Mouse (Mus musculus) urinary bladder, adult 18-20 months (tissue): ENCODE data around the gene Slc17a5.
"Not testable (repeated sequence)": the region's sequence is repeated elsewhere in the genome, so short reads cannot be mapped to it uniquely, and the experiment has no call there.

Experiments
- DNase-seq, 2 experiments: peaks; one replicate each; pipeline ENCODE4 v3.0.0; 2022; ENCODE audit warnings: low spot score in 2 of 2, mixed read lengths in 2 of 2

Gene Slc17a5

GRCm38 (mm10) chr9:78517237-78517636, 70.6 kb downstream of the Slc17a5 start:
- not testable (repeated sequence) for DNase-seq

- DNase-seq = no peak
These were observed 71.7 kb downstream of the Slc17a5 start for GRCm38 (mm10) chr9:78516125-78516524.

- DNase-seq = no peak
These were observed 73.2 kb downstream of the Slc17a5 start for GRCm38 (mm10) chr9:78514681-78515080.

- no peak for DNase-seq
These were observed 73.9 kb downstream of the Slc17a5 start for GRCm38 (mm10) chr9:78513776-78514500.

GRCm38 (mm10) chr9:78511705-78512104, 76.1 kb downstream of the Slc17a5 start:
- DNase-seq = no peak

- DNase-seq = peak in 1 of 2 experiments; percentile 7
These were observed 79.6 kb downstream of the Slc17a5 start for GRCm38 (mm10) chr9:78508106-78508786.

- no peak for DNase-seq
These were observed 81.1 kb downstream of the Slc17a5 start for GRCm38 (mm10) chr9:78506722-78507077.

- no peak for DNase-seq
These were observed 81.7 kb downstream of the Slc17a5 start for GRCm38 (mm10) chr9:78506002-78506721.

- DNase-seq = no peak
These were observed 82.6 kb downstream of the Slc17a5 start for GRCm38 (mm10) chr9:78505223-78505622.

- DNase-seq = no peak
These were observed 83.2 kb downstream of the Slc17a5 start for GRCm38 (mm10) chr9:78504679-78505078.

- no peak for DNase-seq
These were observed 83.7 kb downstream of the Slc17a5 start for GRCm38 (mm10) chr9:78504133-78504532.

- no peak for DNase-seq
These were observed 84.4 kb downstream of the Slc17a5 start for GRCm38 (mm10) chr9:78503223-78504079.

- DNase-seq = no peak
These were observed 86.6 kb downstream of the Slc17a5 start for GRCm38 (mm10) chr9:78501284-78501683.

- DNase-seq = no peak
These were observed 87.5 kb downstream of the Slc17a5 start for GRCm38 (mm10) chr9:78500386-78500785.

GRCm38 (mm10) chr9:78493171-78493570, 94.7 kb downstream of the Slc17a5 start:
- no peak for DNase-seq

GRCm38 (mm10) chr9:78492254-78492653, 95.6 kb downstream of the Slc17a5 start:
- no peak for DNase-seq

GRCm38 (mm10) chr9:78491169-78491568, 96.7 kb downstream of the Slc17a5 start:
- DNase-seq = no peak

- peak; percentile 35 to 46 for DNase-seq
These were observed 98.9 kb downstream of the Slc17a5 start, which contains the start of gene Eef1a1 for GRCm38 (mm10) chr9:78488890-78489420. TSS of gene Eef1a1 (minus strand) at chr9:78489151.

GRCm38 (mm10) chr9:78488021-78488420, 99.8 kb downstream of the Slc17a5 start:
- DNase-seq = not testable (repeated sequence)
